Mouse (Mus musculus) brain, embryonic 14.5 days (tissue): ENCODE data around the gene Tmem79. TPM values are rescaled to one million over a fixed set of nuclear protein-coding genes. Genes with fewer than 3 reads are reported as not detected.
"Not testable (repeated sequence)": the region's sequence is repeated elsewhere in the genome, so short reads cannot be mapped to it uniquely, and the experiment has no call there.

Experiments
- DNase-seq: peaks from one replicate; pipeline ENCODE4 v3.0.0-alpha.2; 2011; ENCODE audit warnings: low read depth
- CTCF ChIP-seq: fragments of 200-500 bp; IDR thresholded peaks from 2 replicates; pipeline ENCODE4 v1.5.1; 2012; ENCODE audit warnings: inconsistent platforms, mild to moderate bottlenecking, moderate library complexity, borderline replicate concordance; ENCODE audit not compliant: insufficient read depth, insufficient read length; ENCODE audit errors: extremely low read depth
- POLR2A ChIP-seq: fragments of 200-500 bp; IDR thresholded peaks from 2 replicates; pipeline ENCODE4 v1.6.1; 2012; ENCODE audit warnings: mild to moderate bottlenecking, inconsistent platforms, borderline replicate concordance; ENCODE audit not compliant: poor library complexity, insufficient read depth, insufficient read length, severe bottlenecking; ENCODE audit errors: extremely low read depth
- polyA plus RNA-seq: library from polyadenylated mRNA; depleted of rRNA; stranded (reverse); fragments of >200 nt; gene quantifications from 2 replicates; pipeline ENCODE4 v1.2.3, GENCODE M21; 2012; rRNA removed

The Tmem79 gene
- 1.7 and 1.8 TPM in 2 replicates for polyA plus RNA-seq

- TF ChIP-seq POLR2A, result peak; percentile 97
- TF ChIP-seq CTCF, result no peak
- peak; percentile 98 for DNase-seq
Measured at GRCm38 (mm10) chr3:88336058-88337013, at the start of gene Tmem79, which contains the start of gene Smg5. Gene Tmem79 (minus strand): TSS chr3:88336148. Gene Smg5 (plus strand): TSS chr3:88336260.

DNA sequence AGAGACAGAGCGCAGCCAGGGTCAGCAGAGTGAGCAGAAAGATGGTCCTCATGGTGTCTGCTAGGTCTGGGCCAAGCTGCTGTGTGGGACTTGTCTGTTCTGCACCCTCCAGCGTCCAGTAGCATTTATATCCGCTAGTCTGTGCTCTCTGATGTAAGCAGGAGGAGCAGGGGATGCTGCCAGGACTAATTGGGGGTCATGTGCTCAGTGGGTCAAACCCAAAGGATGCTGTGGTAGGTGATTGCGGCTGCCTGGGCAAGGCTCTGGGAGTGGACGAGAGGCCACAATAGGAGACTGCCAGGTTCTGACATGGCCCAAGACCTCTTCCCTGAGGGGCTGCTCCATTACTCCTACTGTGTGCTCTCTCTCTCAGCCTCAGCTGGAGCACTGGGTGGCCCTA, 48.4 kb upstream of the Tmem79 start, which contains the start of gene Bglap:
Gene Bglap, minus strand, starts transcription at position 101 of the 400 bp plus-strand sequence.
- TF ChIP-seq POLR2A, result no peak
- TF ChIP-seq CTCF, result no peak
- no peak for DNase-seq

GRCm38 (mm10) chr3:88382383-88382782, 46.4 kb upstream of the Tmem79 start:
- not testable (repeated sequence) for DNase-seq

- DNase-seq, result peak; percentile 85
Measured at GRCm38 (mm10) chr3:88381389-88382315, 45.7 kb upstream of the Tmem79 start.

GRCm38 (mm10) chr3:88378599-88378998, 42.7 kb upstream of the Tmem79 start, which contains the start of gene Bglap2:
Gene Bglap2 (minus strand): TSS chr3:88378699.
- not testable (repeated sequence) for DNase-seq

DNA sequence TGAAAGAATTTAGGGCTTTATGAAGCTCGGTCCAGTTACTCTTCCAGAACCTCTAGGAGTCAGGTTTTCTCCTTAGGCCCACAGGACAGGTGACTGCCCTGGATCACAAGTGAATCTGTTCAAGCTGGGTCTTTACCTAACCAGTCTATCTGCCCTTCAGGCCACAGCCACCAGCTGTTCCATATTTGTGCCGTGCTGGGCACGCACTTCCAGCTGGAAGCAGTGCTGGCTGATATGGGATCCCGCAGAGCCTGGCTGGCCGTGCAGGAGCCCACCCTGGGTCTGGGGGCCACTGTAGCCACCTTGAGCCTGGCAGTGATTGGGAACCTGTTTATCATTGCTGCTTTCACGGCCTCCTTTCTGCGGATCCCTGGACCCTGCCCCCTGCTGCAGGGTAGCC, 40.7 kb upstream of the Tmem79 start:
- not testable (repeated sequence) for DNase-seq

- DNase-seq, result peak; percentile 79
Measured at GRCm38 (mm10) chr3:88375750-88376626, 40.0 kb upstream of the Tmem79 start.

- DNase-seq, result not testable (repeated sequence)
Measured at GRCm38 (mm10) chr3:88372643-88373042, 36.7 kb upstream of the Tmem79 start, which contains the start of gene Bglap3. Gene Bglap3 (minus strand): TSS chr3:88372743.

- not testable (repeated sequence) for DNase-seq
Measured at GRCm38 (mm10) chr3:88368511-88368910, 32.6 kb upstream of the Tmem79 start.

DNA sequence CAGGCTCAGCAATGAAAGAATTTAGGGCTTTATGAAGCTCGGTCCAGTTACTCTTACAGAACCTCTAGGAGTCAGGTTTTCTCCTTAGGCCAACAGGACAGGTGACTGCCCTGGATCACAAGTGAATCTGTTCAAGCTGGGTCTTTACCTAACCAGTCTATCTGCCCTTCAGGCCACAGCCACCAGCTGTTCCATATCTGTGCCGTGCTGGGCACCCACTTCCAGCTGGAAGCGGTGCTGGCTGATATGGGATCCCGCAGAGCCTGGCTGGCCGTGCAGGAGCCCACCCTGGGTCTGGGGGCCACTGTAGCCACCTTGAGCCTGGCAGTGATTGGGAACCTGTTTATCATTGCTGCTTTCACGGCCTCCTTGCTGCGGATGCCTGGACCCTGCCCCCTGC, 31.6 kb upstream of the Tmem79 start:
- not testable (repeated sequence) for DNase-seq

- peak; percentile 60 for DNase-seq
Measured at GRCm38 (mm10) chr3:88366830-88367428, 31.0 kb upstream of the Tmem79 start.

GRCm38 (mm10) chr3:88365705-88366361, 29.9 kb upstream of the Tmem79 start:
- TF ChIP-seq POLR2A (no peak), CTCF (no peak)
- no peak for DNase-seq
